Mouse (Mus musculus): ENCODE measurements around the gene Epdr1. TPM values are rescaled to one million over a fixed set of nuclear protein-coding genes. Genes with fewer than 3 reads are reported as not detected.

The Epdr1 gene
- polyA plus RNA-seq, 1 experiment, result 26.8 TPM

DNA sequence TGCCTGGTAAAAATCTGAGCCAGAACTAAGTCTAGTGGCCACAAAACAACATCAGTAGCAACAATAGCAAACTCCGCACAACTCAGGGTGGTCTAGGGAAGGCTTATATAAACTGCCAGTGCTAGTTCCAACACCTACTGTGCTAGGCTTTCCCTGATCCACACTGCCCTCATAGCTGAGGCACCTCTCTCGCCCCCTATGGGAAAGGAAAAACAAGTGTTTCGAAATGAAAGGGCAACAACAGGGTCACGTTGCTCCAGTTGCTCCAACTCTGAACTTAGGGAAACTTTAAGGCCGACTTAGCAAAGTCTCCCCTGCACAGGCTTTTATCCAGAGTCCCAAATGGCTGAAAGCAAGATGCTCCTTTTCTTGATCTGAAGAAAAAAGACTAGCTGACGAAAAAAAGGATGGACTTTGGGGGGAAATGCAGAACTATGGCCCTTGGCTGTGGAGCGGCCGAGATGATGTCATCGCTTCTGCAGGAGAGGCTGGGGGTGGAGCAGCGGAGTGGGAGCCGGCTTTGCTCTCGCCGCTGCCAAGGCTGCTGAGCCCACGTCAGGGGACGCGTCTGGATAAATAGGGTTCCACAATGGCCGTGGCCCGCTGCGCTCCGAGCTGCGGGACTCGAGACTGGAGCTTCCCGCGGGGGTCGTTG, 3.0 kb upstream of the Epdr1 start, which contains the start of gene Sfrp4:
Gene Sfrp4 (plus strand): TSS at position 532 of the 655 bp plus-strand sequence.
- H3K79me2 ChIP-seq (ENCODE audit: control insufficient read depth, insufficient read depth), result no peaks in the 10 kb centered on the region
- no peaks in the 10 kb centered on the region for H3K36me3 ChIP-seq (ENCODE audit: control insufficient read depth, insufficient read depth)
- TF ChIP-seq CEBPB (IDR thresholded peaks at IDR 0.05; ENCODE audit: insufficient read depth, poor library complexity, severe bottlenecking) (no peak), POLR2A (IDR thresholded peaks at IDR 0.05; ENCODE audit: insufficient read length, low read depth) (peak; percentile 12), MYOD1 (IDR thresholded peaks at IDR 0.05; ENCODE audit: control insufficient read depth in 1 of 3, insufficient read length in 2 of 3, low read depth in 2 of 3) (no peak), TCF3 (IDR thresholded peaks at IDR 0.05; ENCODE audit: insufficient read length, low read depth) (no peak)
- peak within 1 kb of the TSS; percentile 89 for H3K4me2 ChIP-seq (ENCODE audit: low read depth)
- no peaks in the 10 kb centered on the region for H3K27me3 ChIP-seq (ENCODE audit: control insufficient read depth, insufficient read depth, insufficient read length)
- H3ac ChIP-seq (ENCODE audit: control insufficient read depth, insufficient read length), result no peak within 1 kb of the TSS
- peak within 1 kb of the TSS; percentile 12 for H3K4me3 ChIP-seq

DNA sequence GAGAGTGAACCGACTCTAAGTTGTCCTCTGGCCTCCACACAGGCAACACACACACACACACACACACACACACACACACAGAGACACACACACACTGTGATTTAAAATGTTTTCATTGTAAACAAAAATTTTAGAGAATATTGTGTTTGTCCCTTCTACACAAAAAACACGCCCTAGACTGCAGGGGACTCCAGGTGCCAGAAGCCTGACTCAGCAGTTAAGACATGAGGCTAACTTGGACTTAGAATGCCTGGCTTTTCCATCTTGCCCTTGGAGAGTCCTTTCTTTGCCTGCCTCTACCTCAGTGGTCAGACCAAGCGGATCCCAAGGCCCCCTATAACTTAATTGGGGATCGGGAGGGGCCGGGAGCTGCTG, 899 bp downstream of the Epdr1 start:
- Histone ChIP-seq H3K27me3 (ENCODE audit: control insufficient read depth, insufficient read depth, insufficient read length) (no peaks in the 10 kb centered on the region), H3K4me3 (peak overlapping the region; percentile 50), H3K36me3 (ENCODE audit: control insufficient read depth, insufficient read depth) (no peaks in the 10 kb centered on the region), H3K79me2 (ENCODE audit: control insufficient read depth, insufficient read depth) (no peaks in the 10 kb centered on the region), H3ac (ENCODE audit: control insufficient read depth, insufficient read length) (peak overlapping the region; percentile 4), H3K4me2 (ENCODE audit: low read depth) (peak overlapping the region; percentile 83)
- TF ChIP-seq POLR2A (IDR thresholded peaks at IDR 0.05; ENCODE audit: insufficient read length, low read depth) (no peak), SRF (IDR thresholded peaks at IDR 0.05; ENCODE audit: control insufficient read depth, insufficient read length, low read depth) (no peak), REST (IDR thresholded peaks at IDR 0.05; ENCODE audit: insufficient read depth, insufficient read length) (no peak), MYOG (IDR thresholded peaks at IDR 0.05; ENCODE audit: control insufficient read depth in 1 of 3, insufficient read depth in 1 of 3, insufficient read length in 2 of 3, low read depth in 2 of 3) (no peak), TCF12 (IDR thresholded peaks at IDR 0.05; ENCODE audit: insufficient read depth, poor library complexity, severe bottlenecking) (no peak), MYOD1 (IDR thresholded peaks at IDR 0.05; ENCODE audit: control insufficient read depth in 1 of 3, insufficient read length in 2 of 3, low read depth in 2 of 3) (no peak), POLR2AphosphoS2 (IDR thresholded peaks at IDR 0.05; ENCODE audit: insufficient read length, low read depth) (no peak), CEBPB (IDR thresholded peaks at IDR 0.05; ENCODE audit: insufficient read depth, poor library complexity, severe bottlenecking) (no peak), USF1 (IDR thresholded peaks at IDR 0.05; ENCODE audit: low read depth) (no peak), TCF3 (IDR thresholded peaks at IDR 0.05; ENCODE audit: insufficient read length, low read depth) (no peak), E2F4 (IDR thresholded peaks at IDR 0.05; ENCODE audit: insufficient read depth) (no peak), MAX (IDR thresholded peaks at IDR 0.05; ENCODE audit: low read depth) (no peak)

GRCm38 (mm10) chr13:19618081-19618480, 1.6 kb downstream of the Epdr1 start:
- H3K4me3 ChIP-seq, result peak overlapping the region; percentile 50
- no peaks in the 10 kb centered on the region for H3K36me3 ChIP-seq (ENCODE audit: control insufficient read depth, insufficient read depth)
- TF ChIP-seq REST (IDR thresholded peaks at IDR 0.05; ENCODE audit: insufficient read depth, insufficient read length) (no peak), MYOD1 (IDR thresholded peaks at IDR 0.05; ENCODE audit: control insufficient read depth in 1 of 3, insufficient read length in 2 of 3, low read depth in 2 of 3) (peak in 2 of 3 experiments; percentile 70 to 80), MYOG (IDR thresholded peaks at IDR 0.05; ENCODE audit: control insufficient read depth in 1 of 3, insufficient read depth in 1 of 3, insufficient read length in 2 of 3, low read depth in 2 of 3) (peak in 1 of 3 experiments; percentile 48)
- no peaks in the 10 kb centered on the region for H3K79me2 ChIP-seq (ENCODE audit: control insufficient read depth, insufficient read depth)
- H3K4me2 ChIP-seq (ENCODE audit: low read depth), result peak overlapping the region; percentile 83
- no peaks in the 10 kb centered on the region for H3K27me3 ChIP-seq (ENCODE audit: control insufficient read depth, insufficient read depth, insufficient read length)
- H3ac ChIP-seq (ENCODE audit: control insufficient read depth, insufficient read length), result no peak overlapping the region

DNA sequence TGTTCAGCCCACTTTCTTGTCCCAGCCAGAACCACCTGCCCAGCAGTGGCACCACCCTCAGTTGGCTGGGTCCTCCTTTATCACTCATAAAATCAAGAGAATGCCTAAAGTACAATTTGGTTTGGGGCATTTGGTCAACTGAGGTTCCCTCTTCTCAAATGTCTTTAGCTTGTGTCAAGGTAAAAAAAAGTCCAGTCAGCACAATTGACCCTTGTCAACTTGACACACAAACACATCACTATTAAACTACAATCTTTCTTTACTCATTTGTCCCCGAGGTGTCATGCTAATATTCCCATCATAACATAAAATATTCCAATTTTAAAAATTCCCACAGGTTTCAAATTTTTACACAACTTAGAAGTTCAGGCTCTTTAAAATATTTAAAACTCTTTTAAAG, 5.4 kb downstream of the Epdr1 start:
- no peak overlapping the region for H3K4me3 ChIP-seq
- H3ac ChIP-seq (ENCODE audit: control insufficient read depth, insufficient read length), result no peak overlapping the region
- no peaks in the 10 kb centered on the region for H3K79me2 ChIP-seq (ENCODE audit: control insufficient read depth, insufficient read depth)
- no peaks in the 10 kb centered on the region for H3K36me3 ChIP-seq (ENCODE audit: control insufficient read depth, insufficient read depth)
- no peak overlapping the region for H3K4me2 ChIP-seq (ENCODE audit: low read depth)
- H3K27me3 ChIP-seq (ENCODE audit: control insufficient read depth, insufficient read depth, insufficient read length), result no peaks in the 10 kb centered on the region
- TF ChIP-seq TCF3 (IDR thresholded peaks at IDR 0.05; ENCODE audit: insufficient read length, low read depth) (no peak), POLR2AphosphoS2 (IDR thresholded peaks at IDR 0.05; ENCODE audit: insufficient read length, low read depth) (no peak), MYOD1 (IDR thresholded peaks at IDR 0.05; ENCODE audit: control insufficient read depth in 1 of 3, insufficient read length in 2 of 3, low read depth in 2 of 3) (no peak), CEBPB (IDR thresholded peaks at IDR 0.05; ENCODE audit: insufficient read depth, poor library complexity, severe bottlenecking) (no peak), POLR2A (IDR thresholded peaks at IDR 0.05; ENCODE audit: insufficient read length, low read depth) (no peak), MAX (IDR thresholded peaks at IDR 0.05; ENCODE audit: low read depth) (no peak), MYOG (IDR thresholded peaks at IDR 0.05; ENCODE audit: control insufficient read depth in 1 of 3, insufficient read depth in 1 of 3, insufficient read length in 2 of 3, low read depth in 2 of 3) (no peak), REST (IDR thresholded peaks at IDR 0.05; ENCODE audit: insufficient read depth, insufficient read length) (no peak), USF1 (IDR thresholded peaks at IDR 0.05; ENCODE audit: low read depth) (no peak), SRF (IDR thresholded peaks at IDR 0.05; ENCODE audit: control insufficient read depth, insufficient read length, low read depth) (no peak), TCF12 (IDR thresholded peaks at IDR 0.05; ENCODE audit: insufficient read depth, poor library complexity, severe bottlenecking) (no peak), E2F4 (IDR thresholded peaks at IDR 0.05; ENCODE audit: insufficient read depth) (no peak)

DNA sequence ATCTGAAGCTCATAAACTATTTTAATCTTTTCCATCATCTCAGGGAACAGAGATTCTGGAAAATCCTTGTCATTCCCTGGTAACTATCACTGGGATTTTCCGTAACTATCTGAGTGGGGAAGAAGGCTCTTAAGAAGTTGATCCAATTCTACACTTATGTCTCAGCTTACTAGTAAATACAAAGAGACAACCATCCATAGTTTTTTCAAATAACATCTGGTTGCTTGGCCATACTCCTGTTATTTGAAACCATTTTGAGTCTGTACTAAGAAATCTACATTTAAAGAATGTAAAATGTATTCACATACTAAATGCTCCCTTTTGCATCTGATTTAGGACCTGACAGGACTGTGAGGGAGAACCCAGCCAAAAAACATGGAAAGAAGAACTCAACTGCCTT, 6.3 kb downstream of the Epdr1 start:
- TF ChIP-seq TCF3 (IDR thresholded peaks at IDR 0.05; ENCODE audit: insufficient read length, low read depth) (no peak), MYOD1 (IDR thresholded peaks at IDR 0.05; ENCODE audit: control insufficient read depth in 1 of 3, insufficient read length in 2 of 3, low read depth in 2 of 3) (no peak), TCF12 (IDR thresholded peaks at IDR 0.05; ENCODE audit: insufficient read depth, poor library complexity, severe bottlenecking) (no peak), POLR2AphosphoS2 (IDR thresholded peaks at IDR 0.05; ENCODE audit: insufficient read length, low read depth) (no peak), MYOG (IDR thresholded peaks at IDR 0.05; ENCODE audit: control insufficient read depth in 1 of 3, insufficient read depth in 1 of 3, insufficient read length in 2 of 3, low read depth in 2 of 3) (no peak), POLR2A (IDR thresholded peaks at IDR 0.05; ENCODE audit: insufficient read length, low read depth) (no peak), CEBPB (IDR thresholded peaks at IDR 0.05; ENCODE audit: insufficient read depth, poor library complexity, severe bottlenecking) (no peak)
- Histone ChIP-seq H3K79me2 (ENCODE audit: control insufficient read depth, insufficient read depth) (no peaks in the 10 kb centered on the region), H3K4me3 (no peak overlapping the region), H3K36me3 (ENCODE audit: control insufficient read depth, insufficient read depth) (no peaks in the 10 kb centered on the region), H3ac (ENCODE audit: control insufficient read depth, insufficient read length) (no peak overlapping the region), H3K4me2 (ENCODE audit: low read depth) (no peak overlapping the region), H3K27me3 (ENCODE audit: control insufficient read depth, insufficient read depth, insufficient read length) (no peaks in the 10 kb centered on the region)
